Comparison of ENCODE assay signal across 13 mouse cellular contexts in the genomic region with DNA sequence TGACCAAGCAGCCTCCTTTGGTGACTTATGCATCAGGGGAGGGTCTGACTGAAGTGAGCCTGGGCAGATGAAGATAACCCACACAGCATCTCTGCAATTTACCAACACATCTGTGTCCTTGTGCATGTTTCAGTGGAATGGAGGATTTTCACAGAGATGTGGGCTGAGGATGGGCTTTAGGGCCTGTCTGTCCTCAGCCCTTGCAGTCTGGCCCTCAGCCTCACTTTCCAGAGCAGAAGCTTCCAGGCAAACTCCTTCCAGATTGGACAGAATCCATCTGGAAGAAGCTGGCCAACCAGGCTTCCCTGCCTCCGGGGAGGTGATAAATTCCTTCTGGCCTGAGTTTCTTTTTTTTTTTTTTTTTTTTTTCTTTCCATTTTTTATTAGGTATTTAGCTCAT. TPM values are rescaled to one million over a fixed set of nuclear protein-coding genes. Genes with fewer than 3 reads are reported as not detected.
"Had no signal": no experiment of that assay in that cellular context is flagged by ENCODE, and none has a peak within 500 bp of the region (broad histone marks: within the 10 kb centered on the region; RNA-seq: fewer than 3 reads in every experiment).

No protein-coding gene starts in this region.

RNA-seq across cellular contexts. Expression of a gene that starts 3.4 kb away (rescaled TPM):
- polyA plus RNA-seq: embryonic facial prominence, embryonic 10.5 days; embryonic facial prominence, embryonic 11.5 days; embryonic facial prominence, embryonic 12.5 days; embryonic facial prominence, embryonic 13.5 days; embryonic facial prominence, embryonic 14.5 days; embryonic facial prominence, embryonic 15.5 days; erythroblast, embryonic 14.5 days; forebrain, embryonic 10.5 days; forebrain, embryonic 11.5 days; forebrain, embryonic 12.5 days; forebrain, embryonic 13.5 days; forebrain, embryonic 14.5 days; forebrain, embryonic 15.5 days had no signal

RNA-seq across cellular contexts. Expression of a gene that starts 55.9 kb away (rescaled TPM):
- polyA plus RNA-seq: embryonic facial prominence, embryonic 11.5 days; embryonic facial prominence, embryonic 13.5 days; embryonic facial prominence, embryonic 14.5 days; embryonic facial prominence, embryonic 15.5 days; erythroblast, embryonic 14.5 days; forebrain, embryonic 14.5 days had no signal
